Mouse (Mus musculus) activated CD4-positive, CD25-positive, alpha-beta regulatory T cell, adult 4 months (primary cell): Measurements from ENCODE around the gene Hnrnpa3. TPM values are rescaled to one million over a fixed set of nuclear protein-coding genes. Genes with fewer than 3 reads are reported as not detected.
A peak's percentile ranks its signal among the peaks of the same experiment; 100 is the strongest.

ENCODE experiments used
- ATAC-seq: one replicate; pipeline ENCODE4 v1.8.0; 2017
- polyA plus RNA-seq, 2 experiments: library from polyadenylated mRNA; unstranded; fragments of 100-300 nt; shearing (Covaris generic); gene quantifications; one replicate each; pipeline ENCODE4 v1.2.1; 2017

Gene Hnrnpa3
- polyA plus RNA-seq, 2 experiments from 2014 or later = 133 to 270 TPM

GRCm38 (mm10) chr2:75704234-75705161 is 45.4 kb downstream of the Hnrnpa3 start, which contains the start of gene Nfe2l2:
TSS of gene Nfe2l2 (minus strand) at chr2:75704641.
- peak; percentile 55 for ATAC-seq

- no peak for ATAC-seq
These were observed 46.2 kb downstream of the Hnrnpa3 start for GRCm38 (mm10) chr2:75705162-75705752.

- no peak for ATAC-seq
These were observed 47.4 kb downstream of the Hnrnpa3 start for GRCm38 (mm10) chr2:75706435-75706834.

GRCm38 (mm10) chr2:75707420-75707819 is 48.4 kb downstream of the Hnrnpa3 start:
- no peak for ATAC-seq

- ATAC-seq = no peak
These were observed 54.0 kb downstream of the Hnrnpa3 start for GRCm38 (mm10) chr2:75713083-75713482.

- no peak for ATAC-seq
These were observed 55.7 kb downstream of the Hnrnpa3 start for GRCm38 (mm10) chr2:75714766-75715165.

GRCm38 (mm10) chr2:75716046-75717016 is 57.3 kb downstream of the Hnrnpa3 start:
- no peak for ATAC-seq

Other genes starting within 250 kb of the Hnrnpa3 start
- gene Nfe2l2, start 45.4 kb downstream of the Hnrnpa3 start, polyA plus RNA-seq = 10 to 100 TPM; 44.1 to 45.6 TPM
- 10 to 100 TPM; 17.2 to 20.0 TPM for gene Agps, start 172.9 kb downstream of the Hnrnpa3 start, polyA plus RNA-seq